Mouse (Mus musculus) urinary bladder, postnatal 10 days (tissue): ENCODE data around the gene Cabp7.
"Not testable (repeated sequence)": the region's sequence is repeated elsewhere in the genome, so short reads cannot be mapped to it uniquely, and the experiment has no call there.

ENCODE experiments used
- DNase-seq: peaks from one replicate; pipeline ENCODE4 v3.0.0; 2022; ENCODE audit warnings: low spot score

The Cabp7 gene

GRCm38 (mm10) chr11:4745969-4746368, 609 bp downstream of the Cabp7 start:
- no peak for DNase-seq

- no peak for DNase-seq
These were observed 1.9 kb downstream of the Cabp7 start for GRCm38 (mm10) chr11:4744691-4745090.

GRCm38 (mm10) chr11:4740785-4741184, 5.8 kb downstream of the Cabp7 start:
- DNase-seq = no peak

- DNase-seq = no peak
These were observed 7.9 kb downstream of the Cabp7 start for GRCm38 (mm10) chr11:4738719-4739118.

- no peak for DNase-seq
These were observed 8.9 kb downstream of the Cabp7 start for GRCm38 (mm10) chr11:4737682-4738081.

- no peak for DNase-seq
These were observed 10.2 kb downstream of the Cabp7 start for GRCm38 (mm10) chr11:4736355-4736754.

GRCm38 (mm10) chr11:4734179-4734578, 12.4 kb downstream of the Cabp7 start:
- DNase-seq = no peak

- no peak for DNase-seq
These were observed 14.8 kb downstream of the Cabp7 start for GRCm38 (mm10) chr11:4731781-4732180.

GRCm38 (mm10) chr11:4730913-4731312, 15.7 kb downstream of the Cabp7 start:
- DNase-seq = no peak

- DNase-seq = no peak
These were observed 16.5 kb downstream of the Cabp7 start for GRCm38 (mm10) chr11:4730096-4730495.

GRCm38 (mm10) chr11:4729603-4730002, 17.0 kb downstream of the Cabp7 start:
- DNase-seq = peak; percentile 36

GRCm38 (mm10) chr11:4721728-4722127, 24.9 kb downstream of the Cabp7 start:
- DNase-seq = no peak

GRCm38 (mm10) chr11:4720900-4721580, 25.5 kb downstream of the Cabp7 start:
- no peak for DNase-seq

- no peak for DNase-seq
These were observed 26.2 kb downstream of the Cabp7 start for GRCm38 (mm10) chr11:4720393-4720792.

GRCm38 (mm10) chr11:4719961-4720360, 26.6 kb downstream of the Cabp7 start:
- no peak for DNase-seq

GRCm38 (mm10) chr11:4718548-4718947, 28.0 kb downstream of the Cabp7 start:
- DNase-seq = no peak

- no peak for DNase-seq
These were observed 29.9 kb downstream of the Cabp7 start for GRCm38 (mm10) chr11:4716530-4717236.

- no peak for DNase-seq
These were observed 31.0 kb downstream of the Cabp7 start for GRCm38 (mm10) chr11:4715596-4715995.

GRCm38 (mm10) chr11:4714727-4715126, 31.9 kb downstream of the Cabp7 start:
- no peak for DNase-seq

GRCm38 (mm10) chr11:4712822-4713221, 33.8 kb downstream of the Cabp7 start:
- no peak for DNase-seq

- not testable (repeated sequence) for DNase-seq
These were observed 36.4 kb downstream of the Cabp7 start for GRCm38 (mm10) chr11:4710188-4710587.

GRCm38 (mm10) chr11:4705178-4705577, 41.4 kb downstream of the Cabp7 start:
- no peak for DNase-seq

- peak; percentile 61 for DNase-seq
These were observed 42.3 kb downstream of the Cabp7 start, which contains the start of the genes Uqcr10 and Zmat5 for GRCm38 (mm10) chr11:4704072-4704964. Uqcr10 (minus strand) TSS chr11:4704342. Zmat5 (plus strand) TSS chr11:4704678.
